Mouse (Mus musculus): ENCODE data around the gene Sox6.
"Not testable (repeated sequence)": the region's sequence is repeated elsewhere in the genome, so short reads cannot be mapped to it uniquely, and the experiment has no call there.

Gene Sox6

DNA sequence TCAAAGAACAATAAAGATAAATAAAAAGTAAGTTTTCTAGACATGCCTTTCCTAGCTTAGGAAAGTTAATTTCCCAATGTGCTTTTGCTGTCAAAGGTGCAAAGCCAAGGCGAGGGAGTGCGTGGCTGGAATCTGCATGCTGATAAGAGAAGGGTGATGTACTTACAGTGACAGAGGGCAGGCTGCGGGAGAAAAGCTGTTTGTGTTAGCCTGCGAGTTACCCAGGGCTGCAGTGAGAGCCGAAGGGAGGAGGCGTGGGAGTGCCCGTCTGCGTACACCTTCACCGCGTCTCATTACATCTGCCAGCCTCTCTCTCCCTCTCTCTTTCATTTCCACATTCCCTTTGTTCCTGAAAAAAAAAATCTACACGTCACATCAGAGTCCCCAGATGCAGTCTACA lies at the start of gene Sox6:
TSS of gene Sox6 (minus strand) at position 286 of the 400 bp plus-strand sequence.
- no peak for DNase-seq (ENCODE audit: low spot score in 2 of 2)

GRCm38 (mm10) chr7:116084366-116084765 lies 45.8 kb upstream of the Sox6 start, which contains the start of gene Gm4353:
Gm4353 (minus strand) TSS chr7:116084635.
- not testable (repeated sequence) for DNase-seq (ENCODE audit: low spot score in 2 of 2)

GRCm38 (mm10) chr7:116060739-116061138 lies 22.1 kb upstream of the Sox6 start:
- no peak for DNase-seq (ENCODE audit: low spot score in 2 of 2)

DNA sequence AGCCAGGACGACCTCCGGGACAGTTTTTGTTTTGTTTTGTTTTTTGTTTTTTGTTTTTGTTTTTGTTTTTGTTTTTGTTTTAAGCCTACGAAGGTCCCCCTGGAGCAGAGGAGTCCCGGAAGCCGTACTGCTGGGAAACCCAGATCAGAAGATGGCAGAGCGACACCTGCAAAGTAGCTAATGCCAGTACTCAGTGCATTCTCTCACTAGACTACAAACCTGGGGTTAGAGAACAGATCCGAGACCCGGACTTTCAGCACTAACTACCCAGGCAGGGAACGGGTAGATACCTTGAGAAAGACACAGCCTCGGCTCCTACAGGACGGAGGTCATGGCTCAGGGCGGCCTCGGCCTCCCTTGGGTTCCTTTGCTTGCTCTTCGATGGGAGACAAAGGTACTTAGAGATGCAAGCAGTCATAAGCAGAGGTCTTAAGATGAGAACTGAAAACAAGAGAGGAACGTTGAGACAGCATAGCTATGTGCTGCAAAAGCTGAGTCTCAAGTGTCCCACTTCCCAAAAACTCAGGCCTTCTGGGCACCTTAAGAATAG lies 1.9 kb upstream of the Sox6 start:
- DNase-seq (ENCODE audit: low spot score in 2 of 2): no peak

- DNase-seq (ENCODE audit: low spot score in 2 of 2): peak; percentile 75 to 76
These were observed 1.2 kb upstream of the Sox6 start for GRCm38 (mm10) chr7:116039538-116040466.

GRCm38 (mm10) chr7:116039196-116039537 lies 571 bp upstream of the Sox6 start, which contains the start of gene 1110004F10Rik:
1110004F10Rik (plus strand) TSS chr7:116039397.
- no peak for DNase-seq (ENCODE audit: low spot score in 2 of 2)

DNA sequence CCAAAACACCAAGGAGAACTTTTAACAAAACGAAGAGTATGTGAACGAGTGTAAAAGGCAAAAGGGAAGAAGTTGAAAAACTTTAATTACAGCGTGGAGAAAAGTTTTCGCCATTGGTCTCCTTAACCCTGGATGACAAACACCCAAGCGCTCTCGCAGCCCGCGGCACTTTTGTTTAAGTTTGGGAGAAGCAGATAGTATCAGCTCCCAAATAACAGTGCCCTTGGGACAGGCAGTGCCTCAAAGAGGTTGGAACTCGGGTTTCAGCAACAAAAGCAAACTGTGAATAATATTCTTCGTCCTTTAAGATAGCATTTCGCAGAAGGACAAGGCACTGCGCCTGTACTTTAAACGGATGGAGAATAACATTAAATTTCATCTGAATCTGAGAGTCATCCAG lies 572 bp downstream of the Sox6 start:
- DNase-seq (ENCODE audit: low spot score in 2 of 2): no peak

DNA sequence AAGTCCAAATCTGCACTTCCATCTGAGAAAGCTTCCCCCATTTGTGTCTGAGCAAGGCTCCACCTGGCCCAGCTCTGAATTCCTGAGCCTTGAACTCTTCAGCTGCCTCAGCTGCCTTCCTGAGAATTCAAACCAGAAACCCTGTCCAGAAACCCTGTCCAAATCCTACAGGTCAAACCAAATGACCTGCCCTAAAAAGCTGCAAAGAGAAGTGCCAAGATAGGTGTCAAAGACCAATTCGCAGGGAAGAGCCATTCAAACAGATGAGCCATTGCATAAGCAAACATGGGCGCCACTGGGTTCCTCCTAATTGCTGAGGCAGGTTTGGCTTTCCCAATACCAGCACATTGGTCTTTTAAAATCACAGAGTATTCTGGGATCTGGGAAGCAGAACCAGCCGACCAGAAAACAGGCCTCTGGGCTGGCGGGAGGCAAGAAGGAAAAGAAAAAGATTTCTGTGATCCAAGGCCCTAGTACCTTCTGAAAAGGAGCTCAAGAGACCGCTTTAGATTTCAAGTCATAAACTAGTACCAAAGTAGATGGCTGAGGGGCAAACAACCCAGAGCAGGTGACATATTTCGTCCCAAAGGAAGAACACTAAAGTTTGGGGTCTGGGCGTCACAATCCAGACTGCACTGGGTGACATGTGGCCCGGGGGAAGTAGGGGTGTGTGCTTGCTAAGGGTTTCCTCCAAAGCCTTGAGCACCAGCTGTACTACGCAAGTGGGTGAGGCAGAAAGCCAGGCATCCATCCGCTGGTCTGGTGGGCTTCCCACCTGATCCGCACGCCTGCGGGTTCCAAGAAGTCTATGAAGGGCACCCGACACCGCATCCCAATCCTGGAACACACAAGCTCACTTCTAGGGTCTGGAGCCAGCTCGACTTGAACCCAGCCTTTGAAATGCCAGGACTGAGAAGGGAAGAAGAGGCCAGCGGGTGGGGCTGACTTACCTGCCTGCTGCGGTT lies 1.7 kb downstream of the Sox6 start:
- DNase-seq (ENCODE audit: low spot score in 2 of 2): no peak

GRCm38 (mm10) chr7:116035504-116035903 lies 3.1 kb downstream of the Sox6 start:
- DNase-seq (ENCODE audit: low spot score in 2 of 2): no peak

- peak in 1 of 2 experiments; percentile 9 for DNase-seq (ENCODE audit: low spot score in 2 of 2)
These were observed 4.3 kb downstream of the Sox6 start for GRCm38 (mm10) chr7:116034282-116034758.

- peak in 1 of 2 experiments; percentile 23 for DNase-seq (ENCODE audit: low spot score in 2 of 2)
These were observed 5.0 kb downstream of the Sox6 start for GRCm38 (mm10) chr7:116033371-116034241.

DNA sequence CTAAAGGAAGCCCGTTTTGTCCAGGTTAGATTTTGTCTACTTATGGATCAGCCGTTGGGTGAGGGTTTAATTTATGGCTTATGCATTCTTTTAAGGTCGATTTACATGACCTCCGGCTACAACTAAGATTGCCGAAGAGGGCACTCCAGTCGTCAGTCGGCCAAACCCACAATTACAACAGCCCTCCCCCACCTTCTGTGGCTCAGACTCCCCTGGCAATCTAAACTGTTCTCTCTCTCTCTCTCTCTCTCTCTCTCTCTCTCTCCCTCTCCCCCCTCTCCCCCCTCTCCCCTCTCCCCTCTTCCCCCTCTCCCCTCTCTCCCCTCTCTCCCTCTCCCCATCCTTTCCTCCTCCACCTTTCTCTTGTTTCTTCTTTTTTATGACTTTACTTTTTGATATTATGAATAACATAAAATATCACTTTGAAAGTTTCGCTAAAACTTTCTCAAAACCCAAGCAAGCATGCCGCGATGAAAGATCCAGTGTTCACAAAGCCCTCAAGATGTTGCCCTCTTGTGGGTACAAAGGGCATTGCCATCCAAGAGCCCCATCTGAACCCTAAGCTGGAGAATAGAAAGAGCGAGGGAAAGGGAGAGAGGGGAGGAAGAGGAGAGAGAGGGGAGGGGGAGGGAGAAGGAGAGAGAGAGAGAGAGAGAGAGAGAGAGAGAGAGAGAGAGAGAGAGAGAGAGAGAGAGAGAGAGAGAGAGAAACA lies 5.8 kb downstream of the Sox6 start:
- DNase-seq (ENCODE audit: low spot score in 2 of 2): peak in 1 of 2 experiments; percentile 71

DNA sequence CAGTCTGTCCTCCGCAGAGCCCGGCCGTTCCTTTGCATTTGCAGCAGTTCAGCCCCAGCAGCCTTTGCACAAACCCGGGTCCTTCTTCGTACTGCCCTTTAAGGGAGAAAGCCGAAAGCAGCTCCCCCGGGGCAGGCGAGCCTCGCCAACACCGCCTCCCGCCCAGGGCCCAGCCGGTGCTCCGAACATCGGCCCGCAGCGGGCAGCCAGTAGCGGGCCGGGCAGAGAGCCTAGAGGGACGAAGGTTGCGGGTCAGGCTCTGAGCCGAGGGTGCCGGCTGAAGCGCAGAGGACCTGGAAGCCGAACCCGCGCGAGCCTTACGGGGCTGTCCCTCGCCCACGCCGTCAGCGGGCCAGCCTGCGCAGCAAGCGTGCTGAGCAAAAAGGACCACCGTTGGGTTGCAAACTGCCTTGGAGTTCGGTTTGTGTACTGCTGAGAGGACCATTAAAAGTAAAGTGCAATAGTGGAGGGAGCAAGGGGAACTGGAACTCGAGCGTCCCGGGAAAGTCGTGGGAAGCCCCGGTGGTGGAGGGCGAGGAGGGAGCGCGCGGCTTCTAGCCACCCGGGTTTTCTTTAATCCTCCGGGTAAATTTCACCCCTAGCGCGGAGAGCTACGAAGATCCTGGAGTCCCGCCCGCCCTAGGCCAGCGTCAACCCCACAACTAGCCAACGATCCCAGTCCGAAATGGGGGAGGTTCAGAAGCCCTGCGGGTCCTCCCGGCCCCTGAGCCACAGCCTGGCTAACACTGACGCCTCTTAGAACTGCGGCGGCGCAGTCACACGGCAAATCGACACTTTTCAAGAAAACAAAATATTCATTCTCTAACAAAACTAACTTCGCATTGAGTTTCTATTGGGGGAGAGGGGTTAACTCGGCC lies 6.6 kb downstream of the Sox6 start:
- peak in 1 of 2 experiments; percentile 8 for DNase-seq (ENCODE audit: low spot score in 2 of 2)

DNA sequence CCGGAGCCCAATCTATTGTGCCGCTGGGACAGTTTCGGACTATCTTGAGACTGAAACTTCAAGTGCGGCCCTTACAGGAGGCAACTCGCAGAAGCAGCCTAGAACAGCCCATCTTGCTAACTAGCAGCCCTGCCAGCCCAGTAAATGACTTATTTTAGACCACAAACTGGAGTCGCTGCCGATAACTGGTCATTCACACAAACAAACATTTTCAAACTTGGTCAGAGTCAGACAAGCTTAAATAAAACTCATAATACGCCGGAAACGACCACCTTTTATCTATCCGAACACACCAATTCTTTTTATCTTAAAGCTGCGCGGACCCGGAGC lies 7.2 kb downstream of the Sox6 start:
- no peak for DNase-seq (ENCODE audit: low spot score in 2 of 2)

GRCm38 (mm10) chr7:116030597-116031387 lies 7.8 kb downstream of the Sox6 start:
- DNase-seq (ENCODE audit: low spot score in 2 of 2): no peak

- DNase-seq (ENCODE audit: low spot score in 2 of 2): no peak
These were observed 8.6 kb downstream of the Sox6 start for GRCm38 (mm10) chr7:116029991-116030390.

DNA sequence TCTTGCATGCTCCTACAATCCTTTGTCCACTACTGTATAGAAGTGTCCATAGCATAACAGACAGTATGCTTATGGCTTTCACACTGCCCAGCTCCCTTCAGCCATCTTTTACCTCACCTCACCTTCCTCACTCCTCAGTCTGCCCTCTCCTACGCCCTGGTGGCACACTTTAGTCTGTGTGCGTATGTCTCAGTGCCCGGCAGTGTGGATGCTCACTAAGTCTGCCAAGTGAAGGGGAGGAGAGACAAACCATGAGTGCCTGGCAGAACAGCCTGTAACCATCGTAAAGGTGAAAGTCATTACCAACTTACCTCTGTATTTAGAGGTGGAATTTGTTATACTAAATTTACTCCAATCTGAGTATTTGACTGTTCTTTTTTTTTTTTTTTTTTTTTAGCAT lies 35.9 kb downstream of the Sox6 start:
- no peak for DNase-seq (ENCODE audit: low spot score in 2 of 2)

DNA sequence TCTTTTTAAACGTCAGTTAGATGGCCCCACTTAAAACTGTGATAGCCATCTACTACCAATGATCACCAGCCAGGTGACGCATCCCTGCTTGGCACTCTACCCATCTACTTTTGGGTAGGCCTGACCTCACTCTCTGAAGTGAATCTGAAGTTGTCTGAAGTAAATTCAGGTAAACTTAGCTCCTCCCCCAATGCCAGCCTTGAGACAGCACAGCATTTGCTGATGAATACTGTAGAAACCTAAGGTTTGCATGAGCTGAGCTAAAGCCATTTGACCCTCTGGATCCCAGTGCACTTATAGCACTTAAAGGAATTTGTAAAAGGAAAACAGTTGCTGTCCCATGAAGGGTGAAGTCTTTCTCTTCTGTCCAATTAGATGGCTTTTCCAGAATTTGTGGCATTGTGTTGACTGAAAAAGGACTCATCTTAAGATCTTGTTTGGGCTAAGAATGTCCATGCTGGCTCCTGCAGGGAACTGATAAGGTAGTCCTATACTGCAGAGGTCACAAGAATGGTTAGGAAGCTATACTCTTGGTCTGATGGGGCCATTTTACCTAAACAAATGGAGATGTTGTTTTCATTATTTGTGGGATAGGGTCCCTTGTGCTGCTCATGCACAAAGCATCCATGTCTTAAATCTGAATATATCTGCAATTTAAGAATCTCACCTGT lies 50.4 kb downstream of the Sox6 start:
- no peak for DNase-seq (ENCODE audit: low spot score in 2 of 2)

Data from frontal cortex, postnatal 25 days (tissue).